Mouse (Mus musculus) MEL (cell line): ENCODE results near the gene Zbed3. TPM values are rescaled to one million over a fixed set of nuclear protein-coding genes. Genes with fewer than 3 reads are reported as not detected.

Experiments used
- DNase-seq: peaks from one replicate; pipeline ENCODE4 v3.0.0; 2011; ENCODE audit warnings: low read depth, low spot score
- H3K27ac ChIP-seq: 2 replicates; pipeline ENCODE4 v1.5.1; 2012; ENCODE audit warnings: low read depth, mild to moderate bottlenecking, control low read depth, low read length, moderate library complexity; ENCODE audit not compliant: control insufficient read depth
- H3K27me3 ChIP-seq, 2 experiments: fragments of 150-350 bp in 1 of 2; sonication (generic) in 1 of 2; 2 replicates each; pipeline ENCODE4 v1.6.1; 2012; ENCODE audit warnings: low read length in 2 of 2, mild to moderate bottlenecking in 2 of 2, improper control_type of control experiment in 1 of 2, moderate library complexity in 1 of 2; ENCODE audit not compliant: insufficient read depth in 2 of 2, control insufficient read depth in 1 of 2
- H3K36me3 ChIP-seq, 2 experiments: 2 replicates each; pipeline ENCODE4 v1.6.1; 2012 to 2014; ENCODE audit warnings: low read length in 2 of 2, improper control_type of control experiment in 1 of 2, inconsistent platforms in 1 of 2, mild to moderate bottlenecking in 1 of 2; ENCODE audit not compliant: insufficient read depth in 2 of 2, control insufficient read depth in 1 of 2
- H3K4me1 ChIP-seq, 2 experiments: fragments of 150-350 bp in 1 of 2; sonication (generic) in 1 of 2; 2 replicates each; pipeline ENCODE4 v1.6.1; 2012; ENCODE audit warnings: low read length in 2 of 2, improper control_type of control experiment in 1 of 2, mild to moderate bottlenecking in 1 of 2; ENCODE audit not compliant: insufficient read depth in 2 of 2, control insufficient read depth in 1 of 2
- H3K4me3 ChIP-seq, 2 experiments: fragments of 150-350 bp in 1 of 2; sonication (generic) in 1 of 2; 2 replicates each; pipeline ENCODE4 v1.5.1; 2012; ENCODE audit warnings: low read depth in 2 of 2, low read length in 2 of 2, mild to moderate bottlenecking in 2 of 2, moderate library complexity in 2 of 2, control low read depth in 1 of 2, improper control_type of control experiment in 1 of 2; ENCODE audit not compliant: control insufficient read depth in 1 of 2, insufficient read depth in 1 of 2
- H3K79me2 ChIP-seq: 2 replicates; pipeline ENCODE4 v1.6.1; 2012; ENCODE audit warnings: mild to moderate bottlenecking, low read length, moderate library complexity; ENCODE audit not compliant: control insufficient read depth, poor library complexity, insufficient read depth
- H3K9ac ChIP-seq: 2 replicates; pipeline ENCODE4 v1.6.1; 2012; ENCODE audit warnings: low read depth, mild to moderate bottlenecking, control low read depth, low read length, moderate library complexity; ENCODE audit not compliant: control insufficient read depth, poor library complexity, severe bottlenecking
- H3K9me3 ChIP-seq: fragments of 150-350 bp; sonication (generic); replicated peaks from 2 replicates; pipeline ENCODE4 v1.6.1; 2012; ENCODE audit warnings: mild to moderate bottlenecking, low read length, improper control_type of control experiment, moderate library complexity; ENCODE audit not compliant: insufficient read depth
- CTCF ChIP-seq, 3 experiments: IDR thresholded peaks in 2 of 3; conservative IDR thresholded peaks in 1 of 3; 2 replicates each; pipeline ENCODE4 v1.5.1; 2011 to 2012; ENCODE audit warnings: low read length in 3 of 3, low read depth in 2 of 3, mild to moderate bottlenecking in 2 of 3, improper control_type of control experiment in 1 of 3, inconsistent platforms in 1 of 3, mixed read lengths in 1 of 3, moderate library complexity in 1 of 3; ENCODE audit not compliant: control insufficient read depth in 1 of 3, insufficient read depth in 1 of 3, poor library complexity in 1 of 3, severe bottlenecking in 1 of 3
- ETS1 ChIP-seq: IDR thresholded peaks from 2 replicates; pipeline ENCODE4 v1.6.1; 2012; ENCODE audit warnings: low read depth, mild to moderate bottlenecking, inconsistent platforms, low read length, improper control_type of control experiment, moderate library complexity
- GABPA ChIP-seq: IDR thresholded peaks from 2 replicates; pipeline ENCODE4 v1.6.1; 2012; ENCODE audit warnings: low read depth, mild to moderate bottlenecking, inconsistent platforms, low read length, improper control_type of control experiment, moderate library complexity
- NRF1 ChIP-seq: IDR thresholded peaks from 2 replicates; pipeline ENCODE4 v1.6.1; 2014; ENCODE audit warnings: low read depth, mild to moderate bottlenecking, inconsistent platforms, low read length, improper control_type of control experiment, moderate library complexity; ENCODE audit not compliant: poor library complexity, insufficient read depth, severe bottlenecking
- POLR2A ChIP-seq, 2 experiments: IDR thresholded peaks; 2 replicates each; pipeline ENCODE4 v1.6.1; 2011 to 2012; ENCODE audit warnings: low read length in 2 of 2, mild to moderate bottlenecking in 2 of 2, control low read depth in 1 of 2, improper control_type of control experiment in 1 of 2, low read depth in 1 of 2, moderate library complexity in 1 of 2; ENCODE audit not compliant: control insufficient read depth in 1 of 2, insufficient read depth in 1 of 2, poor library complexity in 1 of 2
- RAD21 ChIP-seq: IDR thresholded peaks from 2 replicates; pipeline ENCODE4 v1.6.1; 2011; ENCODE audit warnings: mild to moderate bottlenecking, low read depth, low read length, improper control_type of control experiment
- SMC3 ChIP-seq: IDR thresholded peaks from 2 replicates; pipeline ENCODE4 v1.6.1; 2011; ENCODE audit warnings: low read depth, low read length, improper control_type of control experiment
- TBP ChIP-seq: IDR thresholded peaks from 2 replicates; pipeline ENCODE4 v1.8.0; 2011; ENCODE audit warnings: low read depth, low read length, improper control_type of control experiment
- USF1 ChIP-seq: IDR thresholded peaks from 2 replicates; pipeline ENCODE4 v1.6.1; 2014; ENCODE audit warnings: low read depth, mild to moderate bottlenecking, inconsistent platforms, low read length, improper control_type of control experiment, moderate library complexity
- USF2 ChIP-seq, 2 experiments: IDR thresholded peaks; 2 replicates each; pipeline ENCODE4 v1.6.1; 2011 to 2012; ENCODE audit warnings: improper control_type of control experiment in 2 of 2, low read length in 2 of 2, borderline replicate concordance in 1 of 2, inconsistent platforms in 1 of 2, low read depth in 1 of 2, mild to moderate bottlenecking in 1 of 2; ENCODE audit not compliant: insufficient read depth in 1 of 2
- ZKSCAN1 ChIP-seq: IDR thresholded peaks from 2 replicates; pipeline ENCODE4 v1.6.1; 2012; ENCODE audit warnings: low read depth, mild to moderate bottlenecking, inconsistent platforms, low read length, improper control_type of control experiment, moderate library complexity
- polyA plus RNA-seq, 2 experiments: library from polyadenylated mRNA; stranded (reverse) in 1 of 2; unstranded in 1 of 2; fragments of >175 nt in 1 of 2; fragments of >200 nt in 1 of 2; gene quantifications; 2 replicates each; pipeline versions ENCODE4 v1.2.1 to v1.2.4; 2012; ENCODE audit warnings: low replicate concordance in 2 of 2, low read depth in 1 of 2; ENCODE audit not compliant: insufficient read length in 2 of 2, insufficient read depth in 1 of 2, missing spikeins in 1 of 2
- total RNA-seq: library from RNA; depleted of rRNA; stranded (reverse); fragments of 300-350 nt; gene quantifications from 2 replicates; pipeline ENCODE4 v1.2.3, GENCODE M21; 2012

Zbed3 gene
- total and polyA plus RNA-seq, 3 experiments = not detected

GRCm38 (mm10) chr13:95332086-95332899, 8.9 kb downstream of the Zbed3 start:
- Histone ChIP-seq H3K36me3 (no peaks in the 10 kb centered on the region), H3K4me3 (no peak overlapping the region)
- no peak for TF ChIP-seq ZKSCAN1
- TF ChIP-seq RAD21 = no peak
- TF ChIP-seq SMC3 = no peak
- no peak for TF ChIP-seq POLR2A (IDR thresholded peaks at IDR 0.05; ENCODE audit: control insufficient read depth in 1 of 2, insufficient read depth in 1 of 2, low read depth in 1 of 2, low read length in 2 of 2, poor library complexity in 1 of 2)
- TF ChIP-seq ETS1 = no peak
- TF ChIP-seq USF2 (IDR thresholded peaks at IDR 0.05; ENCODE audit: borderline replicate concordance in 1 of 2, insufficient read depth in 1 of 2, low read depth in 1 of 2, low read length in 2 of 2) = no peak
- no peak for TF ChIP-seq CTCF (IDR thresholded peaks at IDR 0.05 in 2 of 3, conservative IDR thresholded peaks at IDR 0.05 in 1 of 3; ENCODE audit: control insufficient read depth in 1 of 3, insufficient read depth in 1 of 3, low read depth in 2 of 3, low read length in 3 of 3, poor library complexity in 1 of 3, severe bottlenecking in 1 of 3)
- no peak for TF ChIP-seq NRF1

GRCm38 (mm10) chr13:95336122-95336677, 12.8 kb downstream of the Zbed3 start:
- TF ChIP-seq SMC3 (no peak), GABPA (no peak)
- no peaks in the 10 kb centered on the region for H3K9me3 ChIP-seq
- no peak overlapping the region for H3K4me3 ChIP-seq
- no peaks in the 10 kb centered on the region for H3K4me1 ChIP-seq
- no peak overlapping the region for H3K27ac ChIP-seq
- H3K9ac ChIP-seq = no peak overlapping the region
- no peaks in the 10 kb centered on the region for H3K36me3 ChIP-seq
- no peak for DNase-seq
- no peaks in the 10 kb centered on the region for H3K27me3 ChIP-seq
- no peaks in the 10 kb centered on the region for H3K79me2 ChIP-seq

More at GRCm38 (mm10) chr13:95332086-95332899, 8.9 kb downstream of the Zbed3 start:
- Histone ChIP-seq H3K27me3 (no peaks in the 10 kb centered on the region), H3K9me3 (no peaks in the 10 kb centered on the region), H3K27ac (no peak overlapping the region), H3K79me2 (no peaks in the 10 kb centered on the region), H3K4me1 (no peaks in the 10 kb centered on the region), H3K9ac (no peak overlapping the region)
- no peak for DNase-seq

GRCm38 (mm10) chr13:95343470-95343869, 20.1 kb downstream of the Zbed3 start:
- Histone ChIP-seq H3K4me1 (no peaks in the 10 kb centered on the region), H3K9ac (no peak overlapping the region), H3K27me3 (no peaks in the 10 kb centered on the region), H3K27ac (no peak overlapping the region), H3K79me2 (no peaks in the 10 kb centered on the region), H3K4me3 (no peak overlapping the region), H3K9me3 (no peaks in the 10 kb centered on the region), H3K36me3 (no peaks in the 10 kb centered on the region)
- DNase-seq = no peak
- TF ChIP-seq USF1 (peak; percentile 73), TBP (no peak)
